Mouse (Mus musculus) E14TG2a.4 (cell line): ENCODE results near the gene Cchcr1.
"Not testable (repeated sequence)": the region's sequence is repeated elsewhere in the genome, so short reads cannot be mapped to it uniquely, and the experiment has no call there.

Source experiments
- H3K27me3 ChIP-seq: 2 replicates; pipeline ENCODE4 v1.6.1; 2014; ENCODE audit warnings: low read length, control low read depth; ENCODE audit not compliant: insufficient read depth
- H3K36me3 ChIP-seq: 2 replicates; pipeline ENCODE4 v1.6.1; 2014; ENCODE audit warnings: low read length, control low read depth; ENCODE audit not compliant: insufficient read depth
- H3K4me1 ChIP-seq: replicated peaks from 2 replicates; pipeline ENCODE4 v1.6.1; 2014; ENCODE audit warnings: low read depth, low read length, control low read depth
- H3K4me3 ChIP-seq: replicated peaks from 2 replicates; pipeline ENCODE4 v1.5.1; 2014; ENCODE audit warnings: mild to moderate bottlenecking, low read length
- H3K9me3 ChIP-seq: 2 replicates; pipeline ENCODE4 v1.6.1; 2014; ENCODE audit warnings: low read length, control low read depth
- CTCF ChIP-seq: conservative IDR thresholded peaks from 2 replicates; pipeline ENCODE4 v1.5.1; 2014; ENCODE audit warnings: low read length
- NANOG ChIP-seq: IDR thresholded peaks from 2 replicates; pipeline ENCODE4 v1.6.1; 2014; ENCODE audit warnings: borderline replicate concordance, low read length, mixed read lengths
- POU5F1 ChIP-seq: IDR thresholded peaks from 2 replicates; pipeline ENCODE4 v1.6.1; 2014; ENCODE audit warnings: low read length, borderline replicate concordance

The Cchcr1 gene

GRCm38 (mm10) chr17:35497124-35497523 is 19.8 kb upstream of the Cchcr1 start:
- TF ChIP-seq POU5F1 (no peak), NANOG (no peak), CTCF (no peak)
- Histone ChIP-seq H3K27me3 (no peaks in the 10 kb centered on the region), H3K4me3 (no peak overlapping the region), H3K9me3 (no peaks in the 10 kb centered on the region), H3K4me1 (peaks cover 79% of the 10 kb centered on the region), H3K36me3 (no peaks in the 10 kb centered on the region)

- Histone ChIP-seq H3K4me1 (peaks cover 72% of the 10 kb centered on the region), H3K9me3 (no peaks in the 10 kb centered on the region), H3K27me3 (no peaks in the 10 kb centered on the region), H3K36me3 (peaks cover 7% of the 10 kb centered on the region), H3K4me3 (peak overlapping the region; percentile 61)
- TF ChIP-seq POU5F1 (no peak), CTCF (no peak)
Observed at GRCm38 (mm10) chr17:35502226-35502625, 14.7 kb upstream of the Cchcr1 start.

GRCm38 (mm10) chr17:35502762-35503161 is 14.1 kb upstream of the Cchcr1 start:
- Histone ChIP-seq H3K36me3 (peaks cover 13% of the 10 kb centered on the region), H3K4me1 (peaks cover 72% of the 10 kb centered on the region), H3K27me3 (no peaks in the 10 kb centered on the region), H3K9me3 (no peaks in the 10 kb centered on the region), H3K4me3 (peak overlapping the region; percentile 61)
- TF ChIP-seq CTCF (no peak), POU5F1 (no peak), NANOG (no peak)

- TF ChIP-seq NANOG, result peak; percentile 98
- peak; percentile 100 for TF ChIP-seq POU5F1
- TF ChIP-seq CTCF, result no peak
- H3K4me3 ChIP-seq, result peak overlapping the region; percentile 99
- no peaks in the 10 kb centered on the region for H3K9me3 ChIP-seq
- peaks cover 67% of the 10 kb centered on the region for H3K4me1 ChIP-seq
- H3K27me3 ChIP-seq, result no peaks in the 10 kb centered on the region
- H3K36me3 ChIP-seq, result peaks cover 23% of the 10 kb centered on the region
Observed at GRCm38 (mm10) chr17:35503849-35504248, 13.1 kb upstream of the Cchcr1 start.

- H3K4me1 ChIP-seq, result peaks cover 65% of the 10 kb centered on the region
- H3K27me3 ChIP-seq, result no peaks in the 10 kb centered on the region
- peak overlapping the region; percentile 99 for H3K4me3 ChIP-seq
- no peak for TF ChIP-seq POU5F1
- no peak for TF ChIP-seq CTCF
- TF ChIP-seq NANOG, result peak; percentile 99
- H3K9me3 ChIP-seq, result no peaks in the 10 kb centered on the region
- H3K36me3 ChIP-seq, result peaks cover 34% of the 10 kb centered on the region
Observed at GRCm38 (mm10) chr17:35504628-35505481, 12.0 kb upstream of the Cchcr1 start.

- H3K9me3 ChIP-seq, result no peaks in the 10 kb centered on the region
- peak within 1 kb of the TSS; percentile 99 for H3K4me3 ChIP-seq
- peaks cover 58% of the 10 kb centered on the region for H3K4me1 ChIP-seq
- TF ChIP-seq CTCF (no peak), POU5F1 (no peak), NANOG (no peak)
- no peaks in the 10 kb centered on the region for H3K27me3 ChIP-seq
- peaks cover 40% of the 10 kb centered on the region for H3K36me3 ChIP-seq
Observed at GRCm38 (mm10) chr17:35505776-35506175, 11.1 kb upstream of the Cchcr1 start, which contains the start of gene Pou5f1. Gene Pou5f1 (plus strand): TSS chr17:35506018.

- H3K4me3 ChIP-seq, result peak overlapping the region; percentile 99
- peaks cover 51% of the 10 kb centered on the region for H3K36me3 ChIP-seq
- H3K27me3 ChIP-seq, result no peaks in the 10 kb centered on the region
- H3K9me3 ChIP-seq, result no peaks in the 10 kb centered on the region
- TF ChIP-seq POU5F1, result no peak
- TF ChIP-seq NANOG, result no peak
- TF ChIP-seq CTCF, result no peak
- peaks cover 58% of the 10 kb centered on the region for H3K4me1 ChIP-seq
Observed at GRCm38 (mm10) chr17:35506881-35507280, 10.0 kb upstream of the Cchcr1 start.

- Histone ChIP-seq H3K27me3 (no peaks in the 10 kb centered on the region), H3K36me3 (peaks cover 59% of the 10 kb centered on the region), H3K4me1 (peaks cover 60% of the 10 kb centered on the region), H3K9me3 (no peaks in the 10 kb centered on the region), H3K4me3 (peak overlapping the region; percentile 99)
- no peak for TF ChIP-seq NANOG
- no peak for TF ChIP-seq CTCF
- TF ChIP-seq POU5F1, result no peak
Observed at GRCm38 (mm10) chr17:35507556-35508260, 9.2 kb upstream of the Cchcr1 start.

- Histone ChIP-seq H3K36me3 (peaks cover 65% of the 10 kb centered on the region), H3K4me3 (peak overlapping the region; percentile 99), H3K4me1 (peaks cover 60% of the 10 kb centered on the region)
- H3K9me3 ChIP-seq, H3K27me3 ChIP-seq: not testable (repeated sequence)
Observed at GRCm38 (mm10) chr17:35508279-35508678, 8.6 kb upstream of the Cchcr1 start.
